Mouse (Mus musculus) cerebellum, adult 18-20 months (tissue): ENCODE measurements around the gene Amh.

Experiments
- DNase-seq, 2 experiments: peaks; one replicate each; pipeline ENCODE4 v3.0.0; 2021

The Amh gene

DNA sequence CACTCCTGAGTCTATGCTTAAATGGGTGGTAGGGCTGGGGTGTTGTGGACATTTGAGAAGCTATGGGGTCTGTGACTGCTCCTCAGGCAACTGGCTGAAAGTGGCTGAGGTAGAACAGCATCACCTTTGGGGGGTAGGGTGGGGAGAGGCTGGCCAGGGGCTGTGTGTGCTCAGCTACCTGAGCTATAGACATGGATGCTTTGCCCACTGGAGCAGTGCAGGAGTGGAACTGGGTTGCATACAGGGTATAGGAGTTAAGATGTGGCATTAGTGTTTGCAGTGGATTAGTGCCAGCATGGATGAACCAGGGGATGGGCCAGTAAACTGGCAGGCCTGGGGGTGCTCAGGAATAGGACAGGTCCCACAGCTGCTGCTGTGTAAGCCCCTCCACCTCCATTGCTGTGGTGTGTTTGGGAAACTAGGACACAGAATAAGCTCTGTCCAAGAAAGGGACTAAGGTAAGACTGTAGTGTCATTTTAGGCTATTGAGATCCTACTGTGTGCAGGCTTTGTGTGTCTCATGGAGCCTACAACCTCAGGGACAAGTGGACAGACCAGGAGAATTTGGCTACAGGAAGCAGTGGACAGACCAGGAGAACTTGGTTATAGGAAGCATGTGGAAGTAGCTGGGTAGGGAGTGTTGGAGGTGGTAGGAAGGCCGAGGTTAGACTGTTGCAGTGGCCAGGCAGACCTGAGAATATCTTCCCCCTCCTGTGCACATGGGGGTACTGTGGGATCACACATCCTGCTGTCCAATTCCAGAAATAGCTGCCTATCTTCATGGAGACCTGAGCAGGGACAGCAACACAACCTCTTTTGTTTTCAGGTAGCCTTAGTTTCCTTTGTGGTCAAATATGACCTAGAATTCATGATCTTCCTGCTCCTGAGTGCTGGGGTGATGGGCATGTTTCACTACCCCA, 24.6 kb downstream of the Amh start:
- DNase-seq, result peak in 1 of 2 experiments; percentile 28

GRCm38 (mm10) chr10:80831136-80831535, 26.1 kb downstream of the Amh start:
- DNase-seq, result no peak

GRCm38 (mm10) chr10:80832818-80833217, 27.8 kb downstream of the Amh start:
- no peak for DNase-seq

DNA sequence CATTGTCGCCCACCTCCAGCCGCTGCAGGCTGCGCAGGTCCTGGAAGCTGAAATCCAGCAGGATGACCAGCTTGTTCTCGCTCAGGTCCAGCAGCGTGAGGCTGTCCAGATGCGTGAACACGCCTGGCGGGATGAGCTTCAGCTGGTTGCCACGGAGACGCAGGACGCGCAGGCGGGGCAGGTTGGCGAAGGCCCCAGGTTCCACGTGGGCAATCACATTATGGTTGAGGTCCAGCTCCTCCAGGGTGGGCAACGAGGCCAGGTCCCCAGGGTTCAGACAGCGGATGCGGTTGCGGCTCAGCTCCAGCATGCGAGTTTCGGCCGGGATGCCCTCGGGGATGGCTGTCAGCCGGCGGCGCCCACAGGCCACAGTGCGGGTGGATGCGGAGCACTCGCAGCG, 30.6 kb downstream of the Amh start:
- peak in 1 of 2 experiments; percentile 39 for DNase-seq

- peak; percentile 54 to 60 for DNase-seq
Observed at GRCm38 (mm10) chr10:80836949-80837379, 31.9 kb downstream of the Amh start.

DNA sequence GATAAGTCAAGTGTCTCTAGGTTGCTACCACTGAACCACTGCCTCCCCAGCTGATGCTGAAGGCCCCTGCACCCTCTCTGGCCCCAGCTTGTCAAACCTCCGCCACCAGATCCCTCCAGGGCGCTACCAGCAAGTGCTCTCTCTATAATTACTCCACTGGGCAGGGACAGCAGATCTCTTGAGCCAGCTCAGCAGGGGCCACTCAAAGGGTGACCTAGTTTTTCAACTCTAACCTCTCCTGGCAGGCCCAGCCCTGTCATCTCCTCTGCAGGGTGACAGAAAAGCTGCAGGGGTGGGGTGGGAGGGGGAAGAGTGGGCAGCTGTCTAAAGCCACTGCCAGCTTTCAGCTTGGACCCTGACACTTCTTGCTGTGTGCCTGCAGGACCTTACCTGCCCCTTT, 32.8 kb downstream of the Amh start:
- peak; percentile 69 to 79 for DNase-seq

DNA sequence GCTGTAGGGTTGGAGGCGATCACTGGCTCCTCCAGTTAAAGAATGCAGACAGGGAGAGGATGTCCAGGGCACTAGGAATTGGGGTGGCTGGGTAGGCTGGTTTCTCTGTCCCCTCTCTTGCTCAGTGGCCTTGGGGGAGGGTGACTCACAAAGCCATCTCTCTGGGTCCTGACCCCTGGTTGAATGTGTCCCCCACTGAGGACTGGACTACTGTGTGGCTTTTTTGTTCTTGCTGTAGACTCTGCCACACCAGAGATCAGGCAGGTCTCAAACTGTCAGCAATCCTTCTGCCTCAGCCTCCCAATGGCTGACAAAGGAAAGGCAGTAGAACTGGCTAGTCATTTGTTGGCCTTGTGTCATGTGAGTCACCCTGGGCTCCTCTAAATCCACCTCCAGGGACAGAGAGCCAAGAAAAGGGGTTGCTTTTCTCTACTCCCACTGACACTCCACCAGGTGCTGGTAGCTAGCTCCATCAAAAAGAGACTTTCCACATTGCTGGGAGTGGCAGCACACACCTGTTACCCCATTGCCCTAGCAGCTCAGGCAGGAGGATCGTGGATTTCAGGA, 33.4 kb downstream of the Amh start:
- DNase-seq, result peak; percentile 41 to 45

DNA sequence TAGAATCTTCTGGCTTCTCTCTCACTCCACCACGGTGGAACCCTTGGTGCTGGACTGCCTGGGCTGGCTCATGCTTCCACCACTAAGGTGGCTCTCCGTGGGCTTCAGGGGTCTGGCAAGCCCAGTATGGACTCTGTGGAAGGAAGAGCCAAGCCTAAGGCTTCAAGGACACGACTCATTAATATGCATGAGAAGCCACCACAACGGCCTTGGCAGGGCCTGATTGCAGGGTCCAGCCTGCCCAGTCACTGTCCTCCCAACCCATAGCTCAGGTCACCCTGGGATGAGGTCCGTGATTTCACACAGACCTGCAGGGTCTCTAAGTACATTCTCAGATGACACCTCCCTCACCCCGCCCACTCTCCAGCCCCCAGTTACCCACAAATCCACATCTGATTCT, 34.8 kb downstream of the Amh start:
- DNase-seq, result peak in 1 of 2 experiments; percentile 25

DNA sequence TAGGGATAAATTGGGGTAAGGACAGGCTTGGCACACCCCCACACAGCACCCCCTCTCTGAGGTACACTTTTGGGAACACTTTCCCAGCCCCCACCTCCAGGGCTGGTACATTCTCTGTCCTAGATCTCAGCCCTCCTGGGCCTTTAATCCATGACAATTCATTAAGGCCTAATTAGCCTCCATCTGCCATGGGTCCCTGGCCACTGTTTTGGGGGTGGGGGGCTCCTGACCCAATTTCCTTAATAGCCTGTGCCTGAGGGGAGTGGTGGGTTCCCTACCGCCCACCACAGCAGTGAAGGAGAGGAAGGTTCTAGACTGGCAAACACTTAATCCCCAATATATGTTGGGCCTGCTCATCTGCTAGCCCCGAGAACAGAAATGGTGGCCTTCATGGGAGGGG, 36.6 kb downstream of the Amh start:
- DNase-seq, result peak in 1 of 2 experiments; percentile 36

DNA sequence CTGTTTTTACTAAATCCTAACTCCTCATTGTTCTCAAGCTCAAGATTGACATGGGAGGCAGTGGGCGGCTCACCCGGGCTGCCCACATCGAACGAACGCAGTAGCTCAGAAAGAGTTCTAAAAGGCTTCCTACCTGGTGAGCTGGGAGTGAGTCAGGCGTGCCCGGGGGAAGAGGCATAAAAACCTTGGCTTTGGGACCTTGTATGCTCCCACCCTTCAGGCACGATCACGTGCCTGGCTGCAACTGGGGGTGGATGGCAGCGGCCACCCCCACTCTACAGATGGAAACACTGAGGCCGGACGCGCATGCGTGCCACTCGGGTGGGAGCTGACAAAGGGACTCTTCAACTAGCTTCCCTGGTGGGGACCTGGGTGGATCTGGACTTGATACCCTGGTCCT, 37.3 kb downstream of the Amh start:
- DNase-seq, result peak in 1 of 2 experiments; percentile 43

- no peak for DNase-seq
Observed at GRCm38 (mm10) chr10:80843087-80843930, 38.3 kb downstream of the Amh start.

DNA sequence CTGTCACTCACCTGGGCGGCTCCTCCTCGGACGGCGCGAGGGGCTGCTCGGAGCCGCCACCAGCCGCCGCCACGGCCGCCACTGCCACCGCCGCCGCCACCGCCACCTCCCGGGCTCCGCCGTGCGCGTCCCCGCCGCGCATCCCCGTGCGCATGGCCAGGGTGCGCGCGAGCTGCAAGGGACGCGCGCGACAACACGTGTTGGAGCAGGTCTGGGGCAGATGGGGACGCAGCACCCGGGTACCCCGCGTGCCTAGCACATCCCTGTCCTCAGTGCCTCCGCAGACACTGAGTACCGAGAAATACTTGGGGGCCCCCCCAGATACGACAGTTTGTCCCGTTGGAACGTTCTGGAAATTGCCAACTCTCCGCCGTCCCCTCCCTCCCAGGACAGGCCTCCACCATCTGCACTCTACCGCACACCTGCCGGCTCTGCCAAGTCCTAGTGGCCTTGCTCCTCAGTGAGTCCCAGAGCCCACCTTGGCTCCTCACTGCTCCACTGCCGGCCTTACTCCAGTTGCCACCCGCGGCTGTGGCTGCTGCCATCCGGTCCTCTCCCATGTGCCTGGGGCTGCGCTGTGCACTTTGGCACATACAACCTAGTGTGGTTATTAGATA, 39.0 kb downstream of the Amh start, which contains the start of gene Lingo3:
Gene Lingo3, minus strand, starts transcription at position 109 of the 617 bp plus-strand sequence.
- DNase-seq, result peak; percentile 73 to 89

DNA sequence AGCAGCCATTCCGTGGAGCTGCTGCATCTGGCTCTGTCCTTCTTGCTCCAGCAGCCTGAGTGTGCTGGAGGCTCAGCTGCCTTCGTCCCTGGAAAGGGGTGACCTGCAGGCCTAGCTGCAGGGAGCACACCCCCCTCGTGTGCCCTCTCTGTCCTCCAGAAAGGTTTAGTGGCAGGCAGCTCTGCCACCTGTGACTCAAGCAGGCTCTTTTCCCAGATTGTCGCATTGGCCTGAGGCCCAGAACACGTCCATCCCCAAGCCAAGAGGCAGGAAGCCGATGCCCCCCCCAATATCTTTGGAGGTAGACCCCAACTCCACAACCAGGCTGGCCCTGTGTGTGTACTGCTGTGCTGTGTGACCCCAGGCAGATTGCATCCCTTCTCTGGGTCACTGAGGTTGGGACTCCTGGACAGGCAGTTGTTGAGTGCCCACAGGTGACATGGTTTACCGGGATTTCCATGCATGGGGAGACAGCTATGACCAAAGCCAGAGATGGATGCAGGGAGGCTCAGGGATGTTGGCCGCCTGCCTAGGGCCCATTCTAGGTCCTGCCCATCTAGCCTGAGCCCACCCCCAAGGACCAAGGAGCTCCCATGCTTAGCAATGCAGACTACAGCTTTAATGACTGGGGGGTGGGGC, 40.1 kb downstream of the Amh start:
- DNase-seq, result peak in 1 of 2 experiments; percentile 45

DNA sequence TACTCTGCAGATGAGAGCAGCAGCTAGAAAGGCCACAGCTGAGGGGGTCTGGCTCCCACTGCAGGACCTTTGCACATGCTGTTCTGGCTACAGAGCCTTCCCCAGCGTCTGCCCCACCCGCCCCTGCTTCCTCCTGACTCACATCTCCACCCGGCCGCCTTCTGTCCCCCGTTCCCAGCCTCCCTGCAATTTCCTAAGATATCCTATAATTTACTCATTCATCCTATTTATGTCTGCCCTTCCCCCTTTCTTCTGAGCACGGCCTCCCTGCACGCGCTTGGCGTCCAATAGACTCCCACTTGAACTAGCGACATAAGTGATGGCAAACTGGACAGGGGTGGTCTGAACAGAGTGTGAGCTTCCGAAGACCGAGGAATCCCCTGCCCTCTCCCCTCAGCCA, 40.7 kb downstream of the Amh start:
- no peak for DNase-seq

DNA sequence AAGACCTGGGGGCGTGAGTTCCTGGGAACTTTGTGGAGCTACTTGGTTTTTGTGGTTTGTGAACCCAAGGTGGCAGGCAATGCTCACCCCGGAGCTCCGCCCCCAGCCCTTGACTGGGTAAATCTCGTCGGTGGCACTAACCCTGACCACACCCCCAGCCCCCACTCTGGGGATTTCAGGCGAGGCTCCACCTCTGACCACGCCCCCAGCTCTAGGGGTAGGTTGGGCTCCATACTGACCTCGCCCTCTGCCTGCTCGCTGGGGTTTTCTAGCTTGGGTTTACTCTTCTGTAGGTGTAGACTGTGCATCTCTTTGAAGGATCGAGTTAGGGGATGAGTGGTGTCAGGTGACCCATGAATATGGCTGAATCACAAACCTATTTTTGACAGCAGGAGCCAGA, 43.5 kb downstream of the Amh start:
- no peak for DNase-seq

DNA sequence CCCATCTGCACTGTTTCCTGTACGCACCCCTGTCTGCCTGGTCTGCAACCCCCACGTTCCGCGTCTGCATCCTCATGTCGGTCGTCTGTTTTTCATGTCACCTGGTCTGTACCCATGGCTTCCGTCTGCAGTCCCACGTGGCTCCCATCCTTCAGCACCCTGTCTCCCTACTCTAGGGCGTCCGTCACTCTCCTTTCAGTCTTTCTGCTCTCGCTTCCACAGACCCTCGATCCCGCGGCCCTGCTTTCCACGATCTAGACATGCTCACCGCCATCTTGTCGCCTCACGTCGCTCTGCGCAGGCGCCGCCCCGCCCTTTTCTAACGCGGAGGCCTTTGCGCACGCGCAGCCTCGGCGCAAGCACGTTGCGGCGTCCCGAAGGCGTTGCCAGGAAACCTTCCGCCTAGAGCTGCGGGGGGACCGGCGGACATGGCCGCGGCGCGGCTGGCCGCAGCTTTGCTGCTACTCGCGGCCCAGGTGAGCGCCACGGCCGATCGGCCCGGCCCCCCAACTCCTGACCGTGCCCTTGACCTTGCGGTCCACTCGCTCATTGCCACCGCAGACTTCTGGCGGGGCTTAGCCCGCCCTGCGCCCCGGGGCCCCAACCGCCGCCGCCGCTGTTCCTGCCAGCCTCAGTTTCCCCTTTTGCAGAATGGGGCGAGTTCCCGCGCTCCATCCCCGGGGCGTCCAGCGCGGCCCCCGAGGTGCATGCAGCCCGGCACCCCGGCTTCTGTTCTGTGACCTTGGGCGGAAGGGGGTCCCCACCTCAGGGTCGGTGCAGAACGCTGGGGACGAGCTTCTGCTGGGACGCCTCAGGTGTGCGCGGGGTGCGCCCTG, 50.1 kb downstream of the Amh start, which contains the start of the genes Lsm7 and Sppl2b:
Gene Lsm7, minus strand, starts transcription at position 297 of the 836 bp plus-strand sequence.
Gene Sppl2b, plus strand, starts transcription at position 363 of the 836 bp plus-strand sequence.
- DNase-seq, result peak; percentile 95 to 99

DNA sequence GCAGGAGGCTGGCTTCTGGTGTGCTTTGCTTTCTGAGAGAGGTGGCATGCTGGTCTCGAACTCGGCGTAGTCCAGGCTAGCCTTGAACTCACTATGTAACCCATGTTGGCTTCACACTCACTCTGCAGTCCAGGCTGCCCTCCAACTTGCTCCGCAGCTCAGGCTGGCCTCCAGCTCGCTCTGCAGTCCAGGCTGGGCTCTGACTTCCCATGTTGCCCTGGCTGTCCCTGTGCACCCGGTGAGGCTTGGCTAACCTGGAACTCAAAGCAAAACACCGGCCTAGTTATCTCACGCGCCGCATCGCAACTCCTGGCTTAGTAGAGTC, 50.7 kb downstream of the Amh start:
- DNase-seq, result peak; percentile 67 to 70

GRCm38 (mm10) chr10:80856267-80856666, 51.2 kb downstream of the Amh start:
- DNase-seq, result no peak

- DNase-seq, result no peak
Observed at GRCm38 (mm10) chr10:80856908-80857307, 51.9 kb downstream of the Amh start.
